Mouse (Mus musculus): ENCODE results near the gene AU022252. TPM values are rescaled to one million over a fixed set of nuclear protein-coding genes. Genes with fewer than 3 reads are reported as not detected.
A peak's percentile ranks its signal among the peaks of the same experiment; 100 is the strongest.

Gene AU022252
- total and polyA plus RNA-seq, 3 experiments = 6.4 to 24.8 (median 17.7) TPM

DNA sequence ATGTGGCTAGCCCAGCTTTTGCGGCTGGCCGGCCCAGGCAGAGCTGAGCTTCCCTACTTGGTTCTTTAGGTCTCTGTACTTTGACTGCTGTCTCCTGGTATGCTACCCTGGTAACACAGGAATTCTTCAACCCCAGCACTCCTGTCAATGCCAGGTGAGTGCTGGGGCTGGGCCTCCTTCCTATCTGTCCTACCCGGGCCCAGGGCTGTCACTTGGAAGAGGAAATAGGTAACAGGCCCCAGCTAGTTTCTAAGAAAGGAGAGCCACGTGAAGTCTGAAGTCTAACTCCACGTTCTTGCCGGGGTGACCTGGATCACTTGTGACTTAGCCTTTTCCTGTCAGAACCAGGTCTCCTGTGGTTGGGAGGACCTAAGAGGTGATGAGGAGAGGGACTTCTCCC, 24.6 kb upstream of the AU022252 start:
- H3K27ac ChIP-seq = 0 out of 2 replicates have a peak overlapping the region, but pooled peaks have one; percentile 3
- no peak for DNase-seq
- H3K27me3 ChIP-seq (ENCODE audit: control insufficient read depth, insufficient read depth, low read length) = no peaks in the 10 kb centered on the region
- H3K79me2 ChIP-seq (replicated peaks; ENCODE audit: control insufficient read depth, insufficient read depth, low read length) = no peaks in the 10 kb centered on the region
- no peaks in the 10 kb centered on the region for H3K36me3 ChIP-seq (ENCODE audit: control insufficient read depth, insufficient read depth, low read length)
- no peak overlapping the region for H3K9ac ChIP-seq (ENCODE audit: low read depth, low read length)
- peaks cover 10% of the 10 kb centered on the region for H3K4me1 ChIP-seq (ENCODE audit: control insufficient read depth, insufficient read depth, low read length)
- no peak overlapping the region for H3K4me3 ChIP-seq
- intact Hi-C loops (cut with DNase I) = loop anchor here (10.0 kb wide), 1 partner anchor 568 kb away; no protein-coding TSS in a partner anchor
- no peak for TF ChIP-seq CTCF (IDR thresholded peaks at IDR 0.05)
- no peak for TF ChIP-seq POLR2A (IDR thresholded peaks at IDR 0.05; ENCODE audit: insufficient read depth, low read depth, low read length)
- no peak for TF ChIP-seq EP300 (IDR thresholded peaks at IDR 0.05; ENCODE audit: insufficient read depth, low read depth, low read length)
- WGBS = 71% methylated on average over 6 of the region's 6 CpGs

DNA sequence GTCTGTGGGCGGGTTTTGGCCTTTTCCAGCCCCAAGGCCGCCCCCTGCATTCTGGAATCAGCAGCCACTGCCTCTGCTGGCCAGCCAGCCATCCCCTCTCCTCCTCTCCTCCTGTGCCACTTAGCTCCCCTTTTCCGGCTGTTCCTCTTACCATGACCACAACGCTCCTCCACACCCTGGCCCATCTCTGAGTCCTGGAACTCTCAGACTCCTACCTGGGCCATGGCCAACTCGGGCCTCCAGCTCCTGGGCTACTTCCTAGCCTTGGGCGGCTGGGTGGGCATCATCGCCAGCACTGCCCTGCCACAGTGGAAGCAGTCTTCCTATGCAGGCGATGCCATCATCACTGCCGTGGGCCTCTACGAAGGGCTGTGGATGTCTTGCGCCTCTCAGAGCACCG, 22.8 kb upstream of the AU022252 start, which contains the start of gene Cldn19:
Gene Cldn19, plus strand, starts transcription at position 64 of the 400 bp plus-strand sequence.
- no peak within 1 kb of the TSS for H3K4me3 ChIP-seq
- intact Hi-C loops (cut with DNase I) = loop anchor here (10.0 kb wide), 1 partner anchor 569 kb away; no protein-coding TSS in a partner anchor
- no peaks in the 10 kb centered on the region for H3K79me2 ChIP-seq (replicated peaks; ENCODE audit: control insufficient read depth, insufficient read depth, low read length)
- no peak within 1 kb of the TSS for H3K27ac ChIP-seq
- no peak for DNase-seq
- peaks cover 4% of the 10 kb centered on the region; the same call in 1 of the 2 replicates for H3K4me1 ChIP-seq (ENCODE audit: control insufficient read depth, insufficient read depth, low read length)
- WGBS = 88% methylated on average over 12 of the region's 12 CpGs
- H3K36me3 ChIP-seq (ENCODE audit: control insufficient read depth, insufficient read depth, low read length) = no peaks in the 10 kb centered on the region
- no peak within 1 kb of the TSS for H3K9ac ChIP-seq (ENCODE audit: low read depth, low read length)
- TF ChIP-seq EP300 (IDR thresholded peaks at IDR 0.05; ENCODE audit: insufficient read depth, low read depth, low read length) (no peak), POLR2A (IDR thresholded peaks at IDR 0.05; ENCODE audit: insufficient read depth, low read depth, low read length) (no peak), CTCF (IDR thresholded peaks at IDR 0.05) (no peak)
- H3K27me3 ChIP-seq (ENCODE audit: control insufficient read depth, insufficient read depth, low read length) = no peaks in the 10 kb centered on the region

DNA sequence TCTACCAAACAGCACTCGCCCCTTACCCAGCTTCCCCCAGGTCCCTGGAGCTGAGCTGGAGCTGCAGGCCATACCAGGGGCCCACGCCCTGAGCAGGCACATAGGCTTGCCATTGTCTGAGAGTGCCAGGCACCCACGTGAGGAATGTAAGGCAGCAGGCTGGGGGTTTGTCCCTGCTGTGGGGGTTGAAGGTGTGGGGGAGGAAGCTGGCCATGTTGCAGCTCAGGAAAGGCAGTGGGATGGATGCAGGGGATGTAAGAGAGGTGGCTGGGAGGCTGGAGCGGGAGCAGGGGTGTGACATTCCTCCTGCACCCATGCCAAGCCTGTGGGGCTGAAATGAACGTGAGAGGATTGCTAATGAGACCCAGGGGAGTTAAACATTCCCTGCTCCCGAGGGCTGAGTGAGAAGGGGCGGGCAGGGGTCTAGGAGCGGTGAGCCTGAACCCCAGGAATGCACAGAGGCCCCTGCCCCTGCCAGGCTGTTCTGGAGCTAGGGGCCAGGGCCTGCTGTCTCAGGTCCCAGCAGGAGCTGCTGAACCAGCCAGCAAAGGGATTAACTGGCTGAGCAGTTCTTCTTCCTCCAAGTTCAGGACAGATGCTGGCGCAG, 21.6 kb upstream of the AU022252 start:
- Histone ChIP-seq H3K27me3 (ENCODE audit: control insufficient read depth, insufficient read depth, low read length) (no peaks in the 10 kb centered on the region), H3K36me3 (ENCODE audit: control insufficient read depth, insufficient read depth, low read length) (no peaks in the 10 kb centered on the region), H3K4me3 (no peak overlapping the region), H3K79me2 (replicated peaks; ENCODE audit: control insufficient read depth, insufficient read depth, low read length) (no peaks in the 10 kb centered on the region), H3K4me1 (ENCODE audit: control insufficient read depth, insufficient read depth, low read length) (peaks cover 1% of the 10 kb centered on the region; the same call in 1 of the 2 replicates), H3K9ac (ENCODE audit: low read depth, low read length) (no peak overlapping the region), H3K27ac (no peak overlapping the region)
- intact Hi-C loops (cut with DNase I) = loop anchor here (10.0 kb wide), 1 partner anchor 571 kb away; no protein-coding TSS in a partner anchor
- WGBS = 63% methylated on average over 9 of the region's 9 CpGs
- no peak for DNase-seq
- TF ChIP-seq POLR2A (IDR thresholded peaks at IDR 0.05; ENCODE audit: insufficient read depth, low read depth, low read length) = no peak
- no peak for TF ChIP-seq EP300 (IDR thresholded peaks at IDR 0.05; ENCODE audit: insufficient read depth, low read depth, low read length)
- TF ChIP-seq CTCF (IDR thresholded peaks at IDR 0.05) = no peak

DNA sequence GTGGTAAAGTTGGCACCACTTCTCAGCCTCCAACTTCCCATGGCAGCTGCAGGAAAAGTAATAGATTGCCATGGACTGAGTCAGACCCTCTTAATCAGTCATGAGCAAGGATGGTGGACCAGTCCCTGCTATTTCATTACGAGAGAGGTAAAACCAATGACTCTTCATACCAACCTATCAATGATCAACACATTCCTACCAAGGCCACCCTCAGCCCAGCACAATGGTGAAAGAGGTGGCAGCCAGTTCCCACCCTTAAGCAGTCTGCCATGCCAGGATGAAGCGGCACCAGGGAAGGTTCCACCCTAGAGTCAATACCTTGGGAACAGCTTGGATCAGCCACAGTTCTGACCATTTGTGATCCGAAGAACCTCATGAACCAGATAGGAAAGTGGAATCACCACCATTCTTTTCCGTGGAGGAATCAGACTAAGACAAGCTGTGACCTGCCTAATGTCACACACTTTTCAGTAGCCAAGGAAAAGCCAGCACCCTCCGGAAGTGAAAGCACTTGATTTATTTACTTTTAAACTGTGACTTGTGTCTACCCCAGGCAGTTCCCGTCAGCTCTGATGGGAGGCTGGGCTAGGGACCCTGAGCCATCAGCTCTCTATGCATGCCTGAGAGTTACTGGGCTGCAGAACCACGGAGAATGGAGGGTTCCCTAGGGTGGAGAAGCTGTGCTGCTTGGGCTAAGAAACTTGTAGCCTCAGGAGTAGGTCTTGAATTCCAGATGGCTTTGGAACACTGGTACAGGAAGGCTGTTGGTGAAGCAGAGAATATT, 19.7 kb upstream of the AU022252 start:
- TF ChIP-seq CTCF (IDR thresholded peaks at IDR 0.05) = no peak
- TF ChIP-seq EP300 (IDR thresholded peaks at IDR 0.05; ENCODE audit: insufficient read depth, low read depth, low read length) = no peak
- TF ChIP-seq POLR2A (IDR thresholded peaks at IDR 0.05; ENCODE audit: insufficient read depth, low read depth, low read length) = no peak
- Histone ChIP-seq H3K4me1 (ENCODE audit: control insufficient read depth, insufficient read depth, low read length) (peaks cover 3% of the 10 kb centered on the region), H3K9ac (ENCODE audit: low read depth, low read length) (no peak overlapping the region), H3K27ac (no peak overlapping the region), H3K79me2 (replicated peaks; ENCODE audit: control insufficient read depth, insufficient read depth, low read length) (no peaks in the 10 kb centered on the region), H3K27me3 (ENCODE audit: control insufficient read depth, insufficient read depth, low read length) (no peaks in the 10 kb centered on the region), H3K4me3 (no peak overlapping the region), H3K36me3 (ENCODE audit: control insufficient read depth, insufficient read depth, low read length) (no peaks in the 10 kb centered on the region)
- DNase-seq = no peak
- WGBS = 60% methylated on average over 7 of the region's 7 CpGs
- intact Hi-C loops (cut with DNase I) = loop anchor here (10.0 kb wide), 1 partner anchor 573 kb away; no protein-coding TSS in a partner anchor

GRCm38 (mm10) chr4:119248407-119248965, 16.0 kb upstream of the AU022252 start:
- no peak for DNase-seq
- no peak overlapping the region for H3K4me3 ChIP-seq
- WGBS = 69% methylated on average over 11 of the region's 11 CpGs
- H3K79me2 ChIP-seq (replicated peaks; ENCODE audit: control insufficient read depth, insufficient read depth, low read length) = no peaks in the 10 kb centered on the region
- no peak overlapping the region for H3K9ac ChIP-seq (ENCODE audit: low read depth, low read length)
- peaks cover 4% of the 10 kb centered on the region for H3K4me1 ChIP-seq (ENCODE audit: control insufficient read depth, insufficient read depth, low read length)
- intact Hi-C loops (cut with DNase I) = loop anchor here (5.0 kb wide), 5 partner anchors 74 to 419 kb away; partner anchors contain the start of genes Foxj3, Frg2f1, Ppcs and Ppih
- no peaks in the 10 kb centered on the region for H3K36me3 ChIP-seq (ENCODE audit: control insufficient read depth, insufficient read depth, low read length)
- H3K27ac ChIP-seq = peak overlapping the region; percentile 86
- TF ChIP-seq EP300 (IDR thresholded peaks at IDR 0.05; ENCODE audit: insufficient read depth, low read depth, low read length) = no peak
- no peak for TF ChIP-seq POLR2A (IDR thresholded peaks at IDR 0.05; ENCODE audit: insufficient read depth, low read depth, low read length)
- TF ChIP-seq CTCF (IDR thresholded peaks at IDR 0.05) = no peak
- H3K27me3 ChIP-seq (ENCODE audit: control insufficient read depth, insufficient read depth, low read length) = no peaks in the 10 kb centered on the region

Data from heart, adult 2 months (tissue).